In genomic region chr9:22306726-22307125, GRCm38 (mm10) we compare ENCODE assay signal across 8 mouse cellular contexts. TPM values are rescaled to one million over a fixed set of nuclear protein-coding genes. Genes with fewer than 3 reads are reported as not detected.
DNase-seq lines count a peak whose midpoint lies in the region; ATAC-seq and TF ChIP-seq lines count a peak whose summit lies in the region.

No protein-coding gene starts in this region.

- ATAC-seq in heart, embryonic 12.5 days (ENCODE audit: insufficient number of reproducible peaks, low FRiP score): no peak
- no peak for ATAC-seq in embryonic facial prominence, embryonic 12.5 days (ENCODE audit: insufficient number of reproducible peaks, insufficient read depth, low FRiP score, low TSS enrichment)
- peak; percentile 60 for ATAC-seq in neural tube, embryonic 13.5 days (ENCODE audit: low read depth)
- no peak for ATAC-seq in erythroid progenitor cell, adult 5-6 weeks (replicated peaks; ENCODE audit: low FRiP score, poor library complexity, severe bottlenecking)

- peaks cover 13% of the 10 kb centered on the region for H3K9me3 ChIP-seq in heart, embryonic 12.5 days (replicated peaks)
- peaks cover 19% of the 10 kb centered on the region for H3K9me3 ChIP-seq in ES-Bruce4 (replicated peaks; ENCODE audit: control insufficient read depth, insufficient read depth, low read length, poor library complexity, severe bottlenecking)
- peaks cover 5% of the 10 kb centered on the region; the same call in 1 of the 2 replicates for H3K9me3 ChIP-seq in embryonic facial prominence, embryonic 12.5 days
- peaks cover 16% of the 10 kb centered on the region; the same call in 1 of the 2 replicates for H3K9me3 ChIP-seq in neural tube, embryonic 13.5 days

- no peaks in the 10 kb centered on the region for H3K27me3 ChIP-seq in heart, embryonic 12.5 days (replicated peaks)
- no peaks in the 10 kb centered on the region for H3K27me3 ChIP-seq in ES-Bruce4 (ENCODE audit: control insufficient read depth, insufficient read depth, low read length, poor library complexity, severe bottlenecking)
- no peaks in the 10 kb centered on the region for H3K27me3 ChIP-seq in embryonic facial prominence, embryonic 12.5 days
- H3K27me3 ChIP-seq in neural tube, embryonic 13.5 days: no peaks in the 10 kb centered on the region

- H3K9ac ChIP-seq in heart, embryonic 12.5 days: peak overlapping the region; percentile 98
- H3K9ac ChIP-seq in ES-Bruce4 (ENCODE audit: low read depth, poor library complexity, severe bottlenecking): peak overlapping the region; percentile 64
- H3K9ac ChIP-seq in embryonic facial prominence, embryonic 12.5 days: peak overlapping the region; percentile 95
- H3K9ac ChIP-seq in neural tube, embryonic 13.5 days: peak overlapping the region; percentile 99

- no peak for DNase-seq in heart, postnatal 4 days
- peak; percentile 12 for DNase-seq in kidney, postnatal 14 days
- DNase-seq in thymus, postnatal 4 days: no peak

- TF ChIP-seq EP300 in ES-Bruce4 (IDR thresholded peaks at IDR 0.05; ENCODE audit: insufficient read depth, low read depth, low read length): no peak

- TF ChIP-seq CTCF in ES-Bruce4 (IDR thresholded peaks at IDR 0.05; ENCODE audit: low read depth, low read length): no peak

- H3K36me3 ChIP-seq in heart, embryonic 12.5 days: peaks cover 37% of the 10 kb centered on the region
- no peaks in the 10 kb centered on the region for H3K36me3 ChIP-seq in ES-Bruce4 (ENCODE audit: control insufficient read depth, insufficient read depth, low read length, poor library complexity, severe bottlenecking)
- H3K36me3 ChIP-seq in embryonic facial prominence, embryonic 12.5 days: peaks cover 36% of the 10 kb centered on the region
- H3K36me3 ChIP-seq in neural tube, embryonic 13.5 days: peaks cover 37% of the 10 kb centered on the region

- H3K4me1 ChIP-seq in heart, embryonic 12.5 days (replicated peaks): peaks cover 9% of the 10 kb centered on the region
- H3K4me1 ChIP-seq in ES-Bruce4 (ENCODE audit: control insufficient read depth, insufficient read depth, low read length): no peaks in the 10 kb centered on the region
- peaks cover 10% of the 10 kb centered on the region for H3K4me1 ChIP-seq in embryonic facial prominence, embryonic 12.5 days
- H3K4me1 ChIP-seq in neural tube, embryonic 13.5 days (replicated peaks): peaks cover 18% of the 10 kb centered on the region

- H3K4me3 ChIP-seq in heart, embryonic 12.5 days: peak overlapping the region; percentile 99
- peak overlapping the region; percentile 92 for H3K4me3 ChIP-seq in ES-Bruce4 (ENCODE audit: low read depth, low read length)
- peak overlapping the region; percentile 96 for H3K4me3 ChIP-seq in embryonic facial prominence, embryonic 12.5 days
- H3K4me3 ChIP-seq in neural tube, embryonic 13.5 days: peak overlapping the region; percentile 86

- 19% methylated on average over 6 of the region's 6 CpGs for WGBS in heart, embryonic 12.5 days
- WGBS in embryonic facial prominence, embryonic 12.5 days: 12% methylated on average over 6 of the region's 6 CpGs
- WGBS in neural tube, embryonic 13.5 days: 16% methylated on average over 6 of the region's 6 CpGs

- peak overlapping the region; percentile 68 for H3K27ac ChIP-seq in heart, embryonic 12.5 days (ENCODE audit: poor library complexity, severe bottlenecking)
- H3K27ac ChIP-seq in ES-Bruce4 (ENCODE audit: insufficient read depth, low read length): no peak overlapping the region
- peak overlapping the region; percentile 79 for H3K27ac ChIP-seq in embryonic facial prominence, embryonic 12.5 days
- peak overlapping the region; percentile 92 for H3K27ac ChIP-seq in neural tube, embryonic 13.5 days (replicated peaks)

- H3K4me2 ChIP-seq in heart, embryonic 12.5 days: peak overlapping the region; percentile 95
- H3K4me2 ChIP-seq in embryonic facial prominence, embryonic 12.5 days (replicated peaks): peak overlapping the region; percentile 68
- H3K4me2 ChIP-seq in neural tube, embryonic 13.5 days: peak overlapping the region; percentile 77

- no peak for TF ChIP-seq POLR2A in ES-Bruce4 (IDR thresholded peaks at IDR 0.05; ENCODE audit: insufficient read depth, low read length)

RNA-seq across cellular contexts. Expression of gene Zfp810, which starts 0.7 kb away (rescaled TPM):
- polyA plus RNA-seq in heart, embryonic 12.5 days (2016; fragmentation: Nextera tagmentation; extraction: Ambion mirVana): 14.4 and 15.9 TPM in 2 replicates
- total RNA-seq in heart, postnatal 4 days (2021): 10 to 100 TPM; 15.5 to 16.0 TPM
- 8.4 and 10.7 TPM in 2 replicates for polyA plus RNA-seq in ES-Bruce4 (2011; ENCODE audit: insufficient read depth, insufficient read length, low read depth, missing spikeins)
- 36.4 and 37.4 TPM in 2 replicates for polyA plus RNA-seq in embryonic facial prominence, embryonic 12.5 days (2016; fragmentation: Nextera tagmentation; extraction: Ambion mirVana)
- polyA plus RNA-seq in neural tube, embryonic 13.5 days (2015; fragmentation: Nextera tagmentation; extraction: Ambion mirVana): 34.1 and 37.9 TPM in 2 replicates
- 2.1 and 4.3 TPM in 2 replicates for total RNA-seq in erythroid progenitor cell, adult 5-6 weeks (2015; ENCODE audit: low replicate concordance)
- 0.64 and 4.5 TPM in 2 replicates for total RNA-seq in erythroid progenitor cell, adult 5-6 weeks (2017; ENCODE audit: low replicate concordance)

RNA-seq across cellular contexts. Expression of gene Zfp599, which starts 47.0 kb away (rescaled TPM):
- polyA plus RNA-seq in heart, embryonic 12.5 days (2016; fragmentation: Nextera tagmentation; extraction: Ambion mirVana): 4.1 and 4.8 TPM in 2 replicates
- total RNA-seq in heart, postnatal 4 days (2021): 1 to 10 TPM; 2.0 to 2.5 TPM
- 10.8 and 11.4 TPM in 2 replicates for polyA plus RNA-seq in ES-Bruce4 (2011; ENCODE audit: insufficient read depth, insufficient read length, low read depth, missing spikeins)
- 7.5 and 7.6 TPM in 2 replicates for polyA plus RNA-seq in embryonic facial prominence, embryonic 12.5 days (2016; fragmentation: Nextera tagmentation; extraction: Ambion mirVana)
- 5.2 and 5.8 TPM in 2 replicates for polyA plus RNA-seq in neural tube, embryonic 13.5 days (2015; fragmentation: Nextera tagmentation; extraction: Ambion mirVana)
- 0.36 TPM in 1 of 2 replicates, not detected in the other for total RNA-seq in erythroid progenitor cell, adult 5-6 weeks (2015; ENCODE audit: low replicate concordance)
- 0.77 and 1.1 TPM in 2 replicates for total RNA-seq in erythroid progenitor cell, adult 5-6 weeks (2017; ENCODE audit: low replicate concordance)
